ENCODE assay signal across 8 mouse cellular contexts in the genomic region with DNA sequence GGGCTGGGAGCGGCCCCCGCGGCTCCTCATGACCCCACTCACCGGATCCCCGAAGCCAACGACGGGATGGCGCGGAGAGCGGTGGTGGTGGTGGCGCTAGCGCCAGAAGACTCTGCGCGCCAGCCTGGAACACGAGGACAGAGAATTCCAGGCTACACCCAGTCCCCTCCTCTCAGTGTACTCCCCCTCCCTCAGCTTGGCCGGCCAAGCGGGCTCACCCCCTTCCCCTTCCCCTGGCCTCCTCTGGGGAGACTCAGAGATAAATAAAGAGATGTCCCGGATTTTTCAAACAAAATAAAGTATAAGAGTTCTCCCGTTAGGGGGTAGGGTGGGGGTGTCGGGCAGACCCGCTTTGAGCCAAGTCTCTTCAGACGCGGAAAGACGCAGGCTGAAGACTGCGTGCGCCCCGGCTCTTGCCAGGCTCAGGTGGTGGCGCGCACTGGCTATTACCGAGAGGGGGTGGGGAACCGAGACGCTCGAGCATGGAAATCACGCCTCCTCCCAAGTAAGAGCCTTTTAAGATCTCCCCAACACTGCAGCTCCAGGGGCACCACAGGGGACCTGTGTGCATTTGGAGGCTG. TPM values are rescaled to one million over a fixed set of nuclear protein-coding genes. Genes with fewer than 3 reads are reported as not detected.
DNase-seq lines count a peak whose midpoint lies in the region; ATAC-seq lines count a peak whose summit lies in the region.

A gene (minus strand): TSS at position 114 of the 581 bp plus-strand sequence.

- peak within 1 kb of the TSS; percentile 57 for H3K4me3 ChIP-seq in heart, embryonic 13.5 days
- H3K4me3 ChIP-seq in embryonic facial prominence, embryonic 13.5 days, result peak within 1 kb of the TSS; percentile 48
- peak within 1 kb of the TSS; percentile 46 for H3K4me3 ChIP-seq in midbrain, embryonic 11.5 days (ENCODE audit: low read depth, low read length)

- H3K9me3 ChIP-seq in heart, embryonic 13.5 days, result no peaks in the 10 kb centered on the region
- no peaks in the 10 kb centered on the region for H3K9me3 ChIP-seq in embryonic facial prominence, embryonic 13.5 days
- no peaks in the 10 kb centered on the region for H3K9me3 ChIP-seq in midbrain, embryonic 11.5 days (ENCODE audit: control insufficient read depth, low read length)

- no peak within 1 kb of the TSS for H3K27ac ChIP-seq in heart, embryonic 13.5 days (replicated peaks)
- H3K27ac ChIP-seq in embryonic facial prominence, embryonic 13.5 days, result no peak within 1 kb of the TSS
- no peak within 1 kb of the TSS for H3K27ac ChIP-seq in midbrain, embryonic 11.5 days (ENCODE audit: low read depth, low read length)

- WGBS in heart, embryonic 13.5 days, result 11% methylated on average over 31 of the region's 34 CpGs
- WGBS in embryonic facial prominence, embryonic 13.5 days, result 22% methylated on average over 33 of the region's 34 CpGs
- 14% methylated on average over 28 of the region's 34 CpGs for WGBS in midbrain, embryonic 11.5 days

- DNase-seq in heart, adult 8-10 months (ENCODE audit: low spot score), result no peak
- peak; percentile 36 for DNase-seq in R1 (ENCODE audit: low read depth, low spot score)
- DNase-seq in kidney, postnatal 10 days, result peak; percentile 7
- peak; percentile 92 for DNase-seq in midbrain, embryonic 11.5 days (ENCODE audit: low spot score, missing footprints)
- DNase-seq in natural killer cell, adult 2 months (ENCODE audit: low spot score in 2 of 2), result no peak
- no peak for DNase-seq in ovary, postnatal 14 days (ENCODE audit: low spot score)

- peaks cover 7% of the 10 kb centered on the region for H3K4me1 ChIP-seq in heart, embryonic 13.5 days
- H3K4me1 ChIP-seq in embryonic facial prominence, embryonic 13.5 days, result 0 out of 2 replicates have a peak, but pooled peaks cover 3% of the 10 kb centered on the region
- H3K4me1 ChIP-seq in midbrain, embryonic 11.5 days (ENCODE audit: control insufficient read depth, insufficient read depth, low read length), result no peaks in the 10 kb centered on the region

- H3K36me3 ChIP-seq in heart, embryonic 13.5 days, result no peaks in the 10 kb centered on the region
- no peaks in the 10 kb centered on the region for H3K36me3 ChIP-seq in embryonic facial prominence, embryonic 13.5 days
- no peaks in the 10 kb centered on the region for H3K36me3 ChIP-seq in midbrain, embryonic 11.5 days (ENCODE audit: control insufficient read depth, insufficient read depth, low read length)

- peaks cover 57% of the 10 kb centered on the region for H3K27me3 ChIP-seq in heart, embryonic 13.5 days (replicated peaks)
- peaks cover 60% of the 10 kb centered on the region for H3K27me3 ChIP-seq in embryonic facial prominence, embryonic 13.5 days
- H3K27me3 ChIP-seq in midbrain, embryonic 11.5 days (ENCODE audit: control insufficient read depth, insufficient read depth, low read length), result peaks cover 12% of the 10 kb centered on the region

- H3K9ac ChIP-seq in heart, embryonic 13.5 days, result peak within 1 kb of the TSS; percentile 50; the same call in 1 of the 2 replicates
- H3K9ac ChIP-seq in embryonic facial prominence, embryonic 13.5 days, result peak within 1 kb of the TSS; percentile 52; the same call in 1 of the 2 replicates
- peak within 1 kb of the TSS; percentile 40 for H3K9ac ChIP-seq in midbrain, embryonic 11.5 days (ENCODE audit: low read length)

- H3K4me2 ChIP-seq in heart, embryonic 13.5 days, result peak within 1 kb of the TSS; percentile 83
- peak within 1 kb of the TSS; percentile 78 for H3K4me2 ChIP-seq in embryonic facial prominence, embryonic 13.5 days
- peak within 1 kb of the TSS; percentile 78 for H3K4me2 ChIP-seq in midbrain, embryonic 11.5 days

- no peak for ATAC-seq in heart, embryonic 13.5 days (ENCODE audit: extremely low read depth, insufficient number of reproducible peaks, low FRiP score, low TSS enrichment)
- no peak for ATAC-seq in embryonic facial prominence, embryonic 13.5 days (ENCODE audit: insufficient number of reproducible peaks, insufficient read depth, low FRiP score, low TSS enrichment, low read depth)
- peak; percentile 85 for ATAC-seq in midbrain, embryonic 11.5 days (ENCODE audit: low FRiP score)

RNA-seq across cellular contexts. Expression of the gene that starts here (rescaled TPM):
- polyA plus RNA-seq in heart, embryonic 13.5 days (2015; fragmentation: Nextera tagmentation; extraction: Ambion mirVana), result 0.28 and 0.52 TPM in 2 replicates
- total RNA-seq in heart, adult 8-10 months (2022), result under 1 TPM in 3 of 4 experiments, not detected in 1; 0.08 to 0.28 (median 0.14) TPM
- polyA plus RNA-seq in embryonic facial prominence, embryonic 13.5 days (2015; fragmentation: Nextera tagmentation; extraction: Ambion mirVana), result 1.2 and 2.5 TPM in 2 replicates
- polyA plus RNA-seq in midbrain, embryonic 11.5 days (2014; fragmentation: Nextera tagmentation; extraction: Ambion mirVana), result 1.6 and 1.7 TPM in 2 replicates

Comparison
In these comparisons a context has a peak if more than half of its experiments do, and no peak if none do; other contexts are left out.
1. DNase-seq: peak in R1 (single experiment), kidney, postnatal 10 days (single experiment) and midbrain, embryonic 11.5 days (single experiment); none in heart, adult 8-10 months (single experiment), natural killer cell, adult 2 months (0 of 2) and ovary, postnatal 14 days (single experiment).
2. Peak in every context shown above with its lines, with median percentiles within 50 percentile points of each other: H3K4me2 ChIP-seq, H3K4me3 ChIP-seq and H3K9ac ChIP-seq.